Mouse (Mus musculus): Measurements from ENCODE around the gene Arr3. TPM values are rescaled to one million over a fixed set of nuclear protein-coding genes. Genes with fewer than 3 reads are reported as not detected.
A peak's percentile ranks its signal among the peaks of the same experiment; 100 is the strongest.

The Arr3 gene
- 0.21 TPM in 1 of 2 replicates, not detected in the other for polyA plus RNA-seq (2015; fragmentation: Nextera tagmentation; extraction: Ambion mirVana)

DNA sequence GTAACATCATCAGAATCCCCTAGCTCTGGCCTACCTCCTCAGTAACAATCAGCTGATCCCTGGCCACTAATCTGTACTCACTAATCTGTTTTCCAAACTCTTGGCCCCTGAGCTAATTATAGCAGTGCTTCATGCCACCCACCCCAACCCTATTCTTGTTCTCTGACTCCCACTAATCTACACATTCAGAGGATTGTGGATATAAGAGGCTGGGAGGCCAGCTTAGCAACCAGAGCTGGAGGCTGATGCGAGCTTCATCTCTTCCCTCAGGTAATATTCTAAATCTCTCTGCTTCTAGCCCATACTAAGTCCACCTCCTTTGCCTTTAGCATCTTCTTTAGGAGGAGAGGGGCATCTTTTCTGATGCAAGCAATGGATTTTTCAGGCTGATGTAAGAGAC, at the start of gene Arr3:
Gene Arr3 (plus strand): TSS at position 184 of the 400 bp plus-strand sequence.
- no peak within 1 kb of the TSS for H3K4me3 ChIP-seq
- H3K9ac ChIP-seq = no peak within 1 kb of the TSS
- H3K4me1 ChIP-seq (replicated peaks) = no peaks in the 10 kb centered on the region
- H3K27me3 ChIP-seq = no peaks in the 10 kb centered on the region
- no peak within 1 kb of the TSS for H3K4me2 ChIP-seq
- no peaks in the 10 kb centered on the region for H3K36me3 ChIP-seq
- 95% methylated on average over 1 of the region's 1 CpGs for WGBS
- ATAC-seq (ENCODE audit: low FRiP score, low read depth) = no peak
- no peak within 1 kb of the TSS for H3K27ac ChIP-seq (replicated peaks)
- H3K9me3 ChIP-seq = no peaks in the 10 kb centered on the region

DNA sequence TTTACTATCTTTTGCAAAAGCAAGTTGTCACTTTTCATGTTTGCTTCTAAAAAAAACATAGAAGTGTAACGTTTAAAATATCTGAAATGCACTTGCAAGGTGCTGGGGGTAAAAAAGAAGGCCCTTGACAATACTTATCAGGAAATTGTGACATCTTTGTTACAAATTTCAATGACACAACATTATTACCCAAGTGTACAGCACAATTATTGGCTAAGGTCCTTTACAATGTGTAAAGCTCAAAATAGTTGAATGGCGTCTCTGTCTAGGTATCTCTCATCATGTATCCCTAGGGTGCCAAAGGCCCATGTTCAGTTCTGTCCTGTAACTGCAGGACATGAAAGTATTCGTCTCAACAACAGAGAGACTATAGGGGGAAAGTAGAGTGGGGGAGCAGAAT, 49.3 kb upstream of the Arr3 start:
- H3K4me3 ChIP-seq = no peak overlapping the region
- H3K4me1 ChIP-seq (replicated peaks) = no peaks in the 10 kb centered on the region

DNA sequence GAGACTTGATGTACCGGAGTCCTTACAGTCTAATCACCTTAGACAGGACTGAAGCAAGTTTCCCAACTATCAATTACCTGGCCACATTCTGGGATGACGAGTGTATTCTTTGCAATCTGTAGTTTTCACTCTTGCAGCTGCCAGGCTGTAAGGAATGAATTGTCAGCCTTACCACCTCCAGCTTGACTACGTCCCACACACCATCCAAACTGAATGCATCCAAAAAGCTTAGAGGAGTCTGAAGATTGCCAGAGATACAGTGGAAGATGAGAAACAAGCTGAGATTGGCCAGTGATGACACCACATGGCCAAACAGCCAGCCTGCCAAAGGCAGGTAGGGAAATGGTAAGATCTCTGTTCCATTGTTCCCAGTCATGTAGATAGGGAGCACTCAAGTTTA, 39.6 kb upstream of the Arr3 start:
- H3K4me3 ChIP-seq = no peak overlapping the region
- no peaks in the 10 kb centered on the region for H3K9me3 ChIP-seq
- no peak overlapping the region for H3K9ac ChIP-seq
- no peak overlapping the region for H3K27ac ChIP-seq (replicated peaks)
- no peak overlapping the region for H3K4me2 ChIP-seq
- WGBS = 84% methylated on average over 3 of the region's 3 CpGs
- no peak for ATAC-seq (ENCODE audit: low FRiP score, low read depth)
- 0 out of 2 replicates have a peak, but pooled peaks cover 6% of the 10 kb centered on the region for H3K27me3 ChIP-seq
- no peaks in the 10 kb centered on the region for H3K4me1 ChIP-seq (replicated peaks)
- no peaks in the 10 kb centered on the region for H3K36me3 ChIP-seq

More for the DNA sequence above, 49.3 kb upstream of the Arr3 start:
- no peak for ATAC-seq (ENCODE audit: low FRiP score, low read depth)
- Histone ChIP-seq H3K27me3 (no peaks in the 10 kb centered on the region), H3K4me2 (no peak overlapping the region), H3K9me3 (no peaks in the 10 kb centered on the region), H3K9ac (no peak overlapping the region), H3K27ac (replicated peaks) (no peak overlapping the region), H3K36me3 (no peaks in the 10 kb centered on the region)
- 85% methylated on average over 3 of the region's 3 CpGs for WGBS

DNA sequence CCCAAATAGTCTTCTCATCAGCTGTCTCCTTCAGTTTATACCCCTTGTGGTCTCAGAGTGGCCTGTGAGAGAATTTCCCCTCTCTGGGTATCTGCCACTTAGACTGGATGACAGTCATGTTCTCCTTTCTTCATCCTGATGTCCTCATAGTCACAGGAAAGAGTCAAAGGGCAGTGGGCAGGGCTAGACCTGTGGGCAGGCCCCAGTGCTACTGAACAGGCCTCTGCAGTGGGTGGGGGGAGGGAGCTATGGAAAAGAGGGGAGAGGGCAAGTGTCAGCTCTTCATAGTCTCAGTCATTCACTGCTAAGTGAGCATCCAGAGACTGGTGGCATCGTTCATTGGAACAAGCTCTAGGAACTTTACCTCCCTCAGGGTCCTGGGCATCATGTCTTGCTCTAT, 33.3 kb upstream of the Arr3 start, which contains the start of gene Awat1:
Gene Awat1 (plus strand): TSS at position 301 of the 400 bp plus-strand sequence.
- no peaks in the 10 kb centered on the region for H3K4me1 ChIP-seq (replicated peaks)
- no peak within 1 kb of the TSS for H3K4me2 ChIP-seq
- no peak for ATAC-seq (ENCODE audit: low FRiP score, low read depth)
- 0 out of 2 replicates have a peak, but pooled peaks cover 2% of the 10 kb centered on the region for H3K27me3 ChIP-seq
- no peaks in the 10 kb centered on the region for H3K36me3 ChIP-seq
- H3K4me3 ChIP-seq = no peak within 1 kb of the TSS
- no peak within 1 kb of the TSS for H3K9ac ChIP-seq
- 88% methylated on average over 1 of the region's 1 CpGs for WGBS
- H3K27ac ChIP-seq (replicated peaks) = no peak within 1 kb of the TSS
- no peaks in the 10 kb centered on the region for H3K9me3 ChIP-seq

DNA sequence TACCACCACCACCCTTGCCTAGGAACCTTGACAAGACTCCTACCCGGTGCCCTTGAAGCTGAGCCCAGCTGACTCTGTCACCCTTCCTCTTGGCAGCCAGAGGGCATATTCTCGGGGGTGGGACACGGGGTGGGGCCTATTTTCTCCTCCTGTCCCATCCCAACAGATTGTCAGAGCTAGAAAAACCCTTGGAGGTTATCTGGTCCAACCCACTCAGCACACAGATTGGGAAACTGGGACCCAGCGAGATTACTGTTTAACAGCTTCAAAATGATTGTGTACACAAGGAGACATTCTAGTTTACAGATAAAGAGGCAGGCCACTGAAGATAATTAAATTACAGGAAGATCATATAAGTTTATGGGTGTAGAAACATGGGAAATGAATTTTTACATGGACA, 10.5 kb upstream of the Arr3 start, which contains the start of gene P2ry4:
Gene P2ry4 (minus strand): TSS at position 79 of the 400 bp plus-strand sequence.
- no peaks in the 10 kb centered on the region for H3K4me1 ChIP-seq (replicated peaks)
- no peak within 1 kb of the TSS for H3K4me2 ChIP-seq
- 62% methylated on average over 4 of the region's 4 CpGs for WGBS
- H3K4me3 ChIP-seq = no peak within 1 kb of the TSS
- H3K36me3 ChIP-seq = no peaks in the 10 kb centered on the region
- no peak for ATAC-seq (ENCODE audit: low FRiP score, low read depth)
- no peak within 1 kb of the TSS for H3K27ac ChIP-seq (replicated peaks)
- H3K9ac ChIP-seq = no peak within 1 kb of the TSS
- no peaks in the 10 kb centered on the region for H3K9me3 ChIP-seq
- peaks cover 4% of the 10 kb centered on the region; the same call in 1 of the 2 replicates for H3K27me3 ChIP-seq

DNA sequence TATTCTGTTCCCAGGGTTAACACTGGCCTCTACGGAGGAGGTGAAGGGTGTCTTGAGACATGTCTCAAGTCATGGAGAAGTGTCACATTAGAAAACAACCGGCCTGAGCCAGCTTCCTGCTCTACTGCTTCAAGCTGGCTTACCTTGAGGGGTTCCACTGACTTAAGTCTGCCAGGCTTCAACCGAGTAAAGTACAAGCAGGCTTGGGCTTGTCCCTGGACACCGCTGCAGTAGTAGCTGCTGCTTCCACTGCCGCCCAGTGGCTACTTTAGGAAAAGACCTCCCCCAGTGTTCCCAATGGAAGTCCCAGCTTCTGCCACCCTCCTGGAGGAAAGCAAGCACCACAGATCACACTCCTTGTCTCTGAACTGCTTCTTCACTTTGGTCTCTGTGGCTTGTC, 7.9 kb upstream of the Arr3 start:
- H3K9me3 ChIP-seq = no peaks in the 10 kb centered on the region
- no peak overlapping the region for H3K9ac ChIP-seq
- H3K4me3 ChIP-seq = no peak overlapping the region
- 27% methylated on average over 5 of the region's 5 CpGs for WGBS
- H3K27ac ChIP-seq (replicated peaks) = no peak overlapping the region
- H3K27me3 ChIP-seq = peaks cover 5% of the 10 kb centered on the region; the same call in 1 of the 2 replicates
- H3K4me1 ChIP-seq (replicated peaks) = no peaks in the 10 kb centered on the region
- no peak overlapping the region for H3K4me2 ChIP-seq
- H3K36me3 ChIP-seq = no peaks in the 10 kb centered on the region
- ATAC-seq (ENCODE audit: low FRiP score, low read depth) = no peak

DNA sequence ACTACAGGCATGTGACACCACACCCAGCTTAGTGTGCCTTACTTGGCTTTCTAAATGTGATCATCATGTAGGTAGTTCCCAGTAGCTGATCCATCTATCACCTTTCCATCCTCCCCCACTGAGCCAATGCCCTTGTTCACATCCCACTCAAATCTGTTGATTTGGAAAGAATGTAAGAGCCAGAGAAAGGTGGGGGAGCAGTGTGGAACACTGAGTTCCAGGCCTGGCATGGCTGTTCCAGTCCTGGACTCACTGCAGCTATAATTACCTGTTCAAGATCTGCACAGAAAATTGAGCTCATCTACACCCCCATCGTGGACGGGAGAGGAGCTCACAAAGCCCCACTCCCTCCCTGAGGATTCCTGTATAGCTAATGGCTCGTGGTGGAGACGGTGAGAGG, 5.5 kb upstream of the Arr3 start:
- ATAC-seq (ENCODE audit: low FRiP score, low read depth) = no peak
- Histone ChIP-seq H3K27me3 (0 out of 2 replicates have a peak, but pooled peaks cover 3% of the 10 kb centered on the region), H3K9me3 (no peaks in the 10 kb centered on the region), H3K4me1 (replicated peaks) (no peaks in the 10 kb centered on the region), H3K4me3 (no peak overlapping the region), H3K4me2 (no peak overlapping the region), H3K27ac (replicated peaks) (no peak overlapping the region), H3K36me3 (no peaks in the 10 kb centered on the region), H3K9ac (no peak overlapping the region)
- WGBS = 72% methylated on average over 4 of the region's 4 CpGs

DNA sequence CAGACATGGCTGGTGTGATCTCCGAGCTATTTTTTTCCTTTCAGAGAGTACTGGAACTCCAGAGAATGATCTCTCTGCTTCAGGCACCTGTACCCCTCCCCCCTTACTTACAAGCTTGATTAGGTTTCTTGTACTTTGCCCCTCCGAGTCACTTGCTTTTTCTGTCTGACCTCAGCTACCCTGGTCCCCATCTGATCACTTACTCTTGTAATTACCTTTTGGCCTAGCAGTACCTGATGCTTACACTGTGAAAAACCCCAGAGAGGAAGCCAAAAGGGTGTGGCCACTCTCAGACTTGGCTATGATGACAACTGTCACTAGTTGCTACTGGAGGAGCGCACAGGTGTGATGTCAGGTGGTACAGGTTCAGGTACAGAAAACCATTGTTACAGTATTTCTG, 13.2 kb downstream of the Arr3 start:
- H3K9me3 ChIP-seq = no peaks in the 10 kb centered on the region
- no peak overlapping the region for H3K27ac ChIP-seq (replicated peaks)
- no peak overlapping the region for H3K4me3 ChIP-seq
- H3K27me3 ChIP-seq = no peaks in the 10 kb centered on the region
- WGBS = 69% methylated on average over 3 of the region's 3 CpGs
- no peak for ATAC-seq (ENCODE audit: low FRiP score, low read depth)
- no peaks in the 10 kb centered on the region for H3K4me1 ChIP-seq (replicated peaks)
- no peak overlapping the region for H3K9ac ChIP-seq
- no peaks in the 10 kb centered on the region for H3K36me3 ChIP-seq
- no peak overlapping the region for H3K4me2 ChIP-seq

DNA sequence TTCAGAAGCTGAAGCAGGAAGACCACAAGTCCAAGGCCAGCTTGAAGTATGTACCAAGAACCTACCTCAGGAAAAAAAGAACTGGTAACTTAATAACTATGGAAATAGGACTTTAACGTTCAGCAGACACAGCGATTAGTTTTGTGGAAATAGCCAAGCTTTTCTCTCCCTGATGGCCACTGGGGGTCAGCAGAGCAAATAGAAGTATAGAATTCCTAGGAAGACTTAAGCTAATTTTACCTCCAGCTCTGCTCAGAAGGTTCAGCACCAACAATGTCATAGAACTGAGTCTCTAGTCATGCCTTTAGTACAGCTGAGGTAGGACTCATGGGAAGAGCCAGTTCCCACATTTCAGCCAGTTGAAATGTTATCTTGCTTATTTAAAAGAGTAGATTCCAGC, 16.1 kb downstream of the Arr3 start:
- Histone ChIP-seq H3K4me2 (no peak overlapping the region), H3K9ac (no peak overlapping the region), H3K9me3 (no peaks in the 10 kb centered on the region), H3K4me3 (no peak overlapping the region), H3K27ac (replicated peaks) (no peak overlapping the region), H3K4me1 (replicated peaks) (peaks cover 9% of the 10 kb centered on the region; the same call in 1 of the 2 replicates), H3K27me3 (no peaks in the 10 kb centered on the region), H3K36me3 (no peaks in the 10 kb centered on the region)
- WGBS = 58% methylated on average over 2 of the region's 2 CpGs
- no peak for ATAC-seq (ENCODE audit: low FRiP score, low read depth)

DNA sequence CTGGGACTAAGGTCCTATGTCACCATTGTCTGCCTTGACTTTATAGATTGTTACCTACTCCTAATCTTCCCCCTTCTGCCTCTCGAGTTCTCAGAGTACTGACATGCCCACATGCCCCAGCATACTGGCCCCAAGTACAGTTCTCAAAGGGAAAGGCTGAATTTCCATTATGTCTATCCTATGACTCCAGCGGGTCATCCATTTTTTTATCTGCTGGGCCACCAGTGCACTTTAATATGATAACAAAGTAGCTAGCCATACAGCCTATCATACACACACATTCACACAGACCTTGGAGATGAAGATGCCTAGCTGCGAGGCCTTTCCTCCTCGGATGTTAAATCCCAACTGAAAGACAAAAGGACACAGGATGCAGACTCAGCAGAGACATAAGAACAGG, 18.9 kb downstream of the Arr3 start:
- H3K9me3 ChIP-seq = no peaks in the 10 kb centered on the region
- H3K9ac ChIP-seq = no peak overlapping the region
- ATAC-seq (ENCODE audit: low FRiP score, low read depth) = no peak
- whole genome bisulfite sequencing = 89% methylated on average over 4 of the region's 4 CpGs
- H3K4me1 ChIP-seq (replicated peaks) = peaks cover 11% of the 10 kb centered on the region; the same call in 1 of the 2 replicates
- H3K36me3 ChIP-seq = no peaks in the 10 kb centered on the region
- H3K4me3 ChIP-seq = no peak overlapping the region
- no peak overlapping the region for H3K4me2 ChIP-seq
- no peaks in the 10 kb centered on the region for H3K27me3 ChIP-seq
- no peak overlapping the region for H3K27ac ChIP-seq (replicated peaks)

DNA sequence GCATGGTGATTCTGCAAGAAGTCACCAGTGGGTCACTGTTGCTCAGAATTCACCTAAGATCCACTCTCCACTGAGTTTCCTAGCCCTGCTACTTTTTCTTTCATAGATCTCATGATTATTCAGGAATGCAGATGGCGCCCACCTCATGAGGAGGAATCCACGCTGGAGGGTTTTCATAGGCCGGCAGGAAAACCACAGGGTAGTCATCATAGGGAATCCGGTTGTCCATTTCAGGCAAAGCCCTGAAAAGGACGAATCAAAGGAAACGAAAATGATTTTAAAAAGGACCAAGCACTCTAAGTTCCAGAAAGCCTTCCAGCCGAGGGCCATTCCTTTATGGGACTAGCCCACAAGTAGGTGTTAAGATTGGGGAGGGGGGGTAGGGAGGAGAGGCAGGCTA, 19.8 kb downstream of the Arr3 start:
- peak overlapping the region; percentile 57 for H3K9ac ChIP-seq
- H3K4me3 ChIP-seq = peak overlapping the region; percentile 53
- WGBS = 46% methylated on average over 7 of the region's 7 CpGs
- no peak for ATAC-seq (ENCODE audit: low FRiP score, low read depth)
- no peaks in the 10 kb centered on the region for H3K9me3 ChIP-seq
- no peak overlapping the region for H3K27ac ChIP-seq (replicated peaks)
- peak overlapping the region; percentile 59 for H3K4me2 ChIP-seq
- H3K27me3 ChIP-seq = no peaks in the 10 kb centered on the region
- H3K4me1 ChIP-seq (replicated peaks) = peaks cover 11% of the 10 kb centered on the region; the same call in 1 of the 2 replicates
- no peaks in the 10 kb centered on the region for H3K36me3 ChIP-seq

DNA sequence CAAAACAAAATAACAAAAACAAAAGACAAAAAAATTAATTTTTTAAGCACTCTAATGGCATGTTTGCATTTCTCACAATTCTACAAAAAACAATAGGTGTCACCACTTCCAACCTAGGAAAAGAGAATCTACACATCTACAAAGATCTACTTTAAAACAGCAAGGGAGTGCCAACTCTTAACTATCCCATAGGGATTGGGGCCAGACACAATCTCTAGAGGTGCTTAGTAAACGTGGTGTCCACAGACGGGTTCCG, 20.2 kb downstream of the Arr3 start, which contains the start of gene Kif4:
Gene Kif4 (plus strand): TSS at position 192 of the 256 bp plus-strand sequence.
- no peaks in the 10 kb centered on the region for H3K36me3 ChIP-seq
- no peaks in the 10 kb centered on the region for H3K27me3 ChIP-seq
- peaks cover 11% of the 10 kb centered on the region; the same call in 1 of the 2 replicates for H3K4me1 ChIP-seq (replicated peaks)
- H3K27ac ChIP-seq (replicated peaks) = peak within 1 kb of the TSS; percentile 77; the same call in 1 of the 2 replicates
- peak within 1 kb of the TSS; percentile 57 for H3K9ac ChIP-seq
- peak within 1 kb of the TSS; percentile 53 for H3K4me3 ChIP-seq
- H3K9me3 ChIP-seq = no peaks in the 10 kb centered on the region
- ATAC-seq (ENCODE audit: low FRiP score, low read depth) = no peak
- 18% methylated on average over 3 of the region's 3 CpGs for WGBS
- H3K4me2 ChIP-seq = peak within 1 kb of the TSS; percentile 75

All from hindbrain, embryonic 15.5 days (tissue).